Mouse (Mus musculus) forebrain, embryonic 14.5 days (tissue): ENCODE results near the gene Lmod2. TPM values are rescaled to one million over a fixed set of nuclear protein-coding genes. Genes with fewer than 3 reads are reported as not detected.

ENCODE experiments used
- polyA plus RNA-seq: library from polyadenylated mRNA; unstranded; fragments of >200 nt; fragmentation: Nextera tagmentation; extraction: Ambion mirVana; gene quantifications from 2 replicates; pipeline ENCODE4 v1.2.1, GENCODE M21; 2014

The Lmod2 gene
- polyA plus RNA-seq, 1 experiment from 2014 or later = not detected

Other genes with a start within 250 kb of the Lmod2 start
- gene Iqub, start 82.7 kb upstream of the Lmod2 start, polyA plus RNA-seq = 2.0 and 2.1 TPM in 2 replicates
- gene Ndufa5, start 69.7 kb upstream of the Lmod2 start, polyA plus RNA-seq = 308 and 346 TPM in 2 replicates
- gene Asb15, start 69.6 kb upstream of the Lmod2 start, polyA plus RNA-seq = 0.06 TPM in 1 of 2 replicates, not detected in the other
- gene Wasl, start 67.2 kb downstream of the Lmod2 start, polyA plus RNA-seq = 38.4 and 46.6 TPM in 2 replicates
- gene Hyal6, start 135.5 kb downstream of the Lmod2 start, polyA plus RNA-seq = not detected in 2 replicates
- gene Hyal4, start 150.6 kb downstream of the Lmod2 start, polyA plus RNA-seq = not detected in 2 replicates
- gene Spam1, start 193.4 kb downstream of the Lmod2 start, polyA plus RNA-seq = not detected in 2 replicates